Mouse (Mus musculus): ENCODE data around the gene Gdpd3.

- TF ChIP-seq CTCF (IDR thresholded peaks at IDR 0.05; ENCODE audit: control insufficient read depth, insufficient read depth, insufficient replicate concordance, low read depth, low read length): no peak
- no peak for TF ChIP-seq POLR2A (IDR thresholded peaks at IDR 0.05; ENCODE audit: control insufficient read depth, low read depth, low read length)
Measured at GRCm38 (mm10) chr7:126741452-126741851, 24.7 kb upstream of the Gdpd3 start.

All from testis, adult 2 months (tissue).